Mouse (Mus musculus): ENCODE results near the gene Hic1. TPM values are rescaled to one million over a fixed set of nuclear protein-coding genes. Genes with fewer than 3 reads are reported as not detected.
"Not testable (repeated sequence)": the region's sequence is repeated elsewhere in the genome, so short reads cannot be mapped to it uniquely, and the experiment has no call there.

Gene Hic1
- total RNA-seq, 2 experiments from 2014 or later = 22.7 to 26.3 TPM

DNA sequence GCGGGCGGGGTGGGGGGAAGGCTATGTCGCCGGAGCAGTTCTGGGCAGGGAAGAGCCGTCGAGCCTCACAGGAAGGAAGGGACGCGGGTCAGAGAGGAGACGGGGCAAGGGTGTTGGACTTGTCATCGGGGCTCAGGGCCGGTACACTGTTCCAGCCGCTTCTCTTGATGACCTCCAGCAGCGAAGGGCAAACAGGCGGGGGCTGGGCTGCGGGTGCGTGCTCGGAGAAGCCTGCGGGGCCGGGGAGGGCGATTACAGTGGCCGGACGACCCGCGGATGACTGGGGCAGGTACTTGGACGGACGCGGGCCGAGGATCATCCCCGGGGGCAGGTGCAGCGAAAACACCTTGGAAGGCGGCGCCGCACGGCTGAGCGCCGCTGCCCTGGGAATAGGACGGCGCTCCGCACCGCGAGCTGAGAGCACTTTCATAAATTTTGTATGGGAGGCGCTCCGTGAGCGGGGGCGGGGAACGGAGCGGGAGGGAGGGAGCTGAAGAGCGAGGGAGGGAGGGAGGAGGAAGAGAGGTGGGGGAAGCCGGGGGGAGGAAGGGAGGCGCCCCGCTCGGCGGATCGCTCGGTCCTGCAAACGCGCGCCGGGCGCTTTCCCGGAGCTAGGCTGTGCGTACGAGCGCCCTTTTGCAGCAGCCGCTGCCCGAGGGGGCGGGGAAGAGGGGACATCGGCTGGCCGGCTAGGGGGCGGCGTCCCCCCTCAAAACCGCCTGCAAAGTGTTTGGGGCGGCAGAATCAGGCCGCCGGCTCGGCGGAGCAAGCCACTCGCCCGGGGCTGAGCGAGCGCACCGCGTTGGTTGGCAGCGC is 24.1 kb upstream of the Hic1 start, which contains the start of gene Rtn4rl1:
Gene Rtn4rl1 (plus strand): TSS at position 528 of the 816 bp plus-strand sequence.
- intact Hi-C loops (cut with DNase I) = loop anchor here (1.0 to 5.0 kb wide), 3 partner anchors 39 to 204 kb away; no protein-coding TSS in a partner anchor
- peak; percentile 80 to 83 for DNase-seq

DNA sequence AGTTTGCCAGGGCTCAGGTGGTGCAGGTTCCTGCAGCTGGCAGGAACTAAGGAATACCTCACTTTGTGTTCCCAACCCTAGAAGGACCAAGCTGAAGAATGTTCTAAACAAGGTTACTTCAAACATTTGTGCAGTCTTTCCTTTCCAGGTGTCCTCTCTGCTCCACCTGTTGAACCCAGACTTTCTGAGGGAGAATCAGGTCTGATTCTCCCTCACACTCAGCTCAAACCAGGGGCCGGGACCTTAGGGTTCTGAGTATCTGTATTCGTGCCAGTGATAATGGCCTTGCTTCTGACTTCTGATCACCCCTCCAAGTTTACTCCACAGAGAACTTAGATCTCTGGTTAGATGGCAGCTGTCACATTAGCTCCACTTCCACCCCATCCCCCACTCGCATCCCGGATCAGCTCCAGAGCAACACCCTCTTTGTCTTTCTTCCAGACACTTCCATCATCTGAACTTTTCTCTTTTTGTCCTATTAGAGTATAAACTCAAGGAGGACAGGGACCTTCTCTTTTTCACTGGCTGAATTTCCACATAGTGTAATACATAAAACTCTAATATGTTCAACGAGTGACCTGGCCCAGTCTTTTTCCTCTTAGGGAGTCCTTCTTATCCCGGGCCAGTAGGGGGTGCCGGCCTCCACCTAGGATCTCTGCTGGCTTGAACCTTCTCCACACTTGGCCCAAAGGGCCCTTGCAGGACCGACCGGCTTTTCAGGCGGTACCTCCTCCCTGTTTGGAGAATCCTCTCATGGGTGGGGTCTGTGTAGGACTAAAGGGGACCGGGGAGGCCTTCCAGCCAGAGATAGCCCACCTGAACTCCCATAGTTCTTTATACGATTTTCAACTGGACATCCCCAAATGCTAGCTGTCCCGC is 23.3 kb upstream of the Hic1 start:
- DNase-seq = peak; percentile 85 to 87
- intact Hi-C loops (cut with DNase I) = loop anchor here (1.0 to 5.0 kb wide), 3 partner anchors 40 to 205 kb away; no protein-coding TSS in a partner anchor

DNA sequence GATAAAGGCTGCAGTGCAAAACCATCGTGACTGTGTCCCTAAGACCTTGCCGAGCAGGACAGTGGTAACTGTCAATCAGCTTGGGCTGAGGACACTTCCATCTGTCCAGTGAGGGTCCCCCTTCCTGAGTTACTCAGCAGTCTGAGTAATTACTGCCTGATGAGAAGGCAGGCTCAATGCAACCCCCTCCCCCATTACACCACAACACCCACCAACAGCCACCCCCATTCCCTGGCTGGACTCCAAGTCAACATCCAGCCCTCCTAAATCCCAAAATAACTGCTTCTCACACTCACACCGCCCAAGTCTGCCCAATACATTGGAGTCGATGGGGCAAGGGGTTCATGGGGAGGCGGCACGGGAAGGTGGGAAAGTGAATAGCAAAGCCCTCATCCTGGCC is 22.5 kb upstream of the Hic1 start:
- intact Hi-C loops (cut with DNase I) = loop anchor here (2.0 to 5.0 kb wide), 2 partner anchors 41 to 205 kb away; no protein-coding TSS in a partner anchor

DNA sequence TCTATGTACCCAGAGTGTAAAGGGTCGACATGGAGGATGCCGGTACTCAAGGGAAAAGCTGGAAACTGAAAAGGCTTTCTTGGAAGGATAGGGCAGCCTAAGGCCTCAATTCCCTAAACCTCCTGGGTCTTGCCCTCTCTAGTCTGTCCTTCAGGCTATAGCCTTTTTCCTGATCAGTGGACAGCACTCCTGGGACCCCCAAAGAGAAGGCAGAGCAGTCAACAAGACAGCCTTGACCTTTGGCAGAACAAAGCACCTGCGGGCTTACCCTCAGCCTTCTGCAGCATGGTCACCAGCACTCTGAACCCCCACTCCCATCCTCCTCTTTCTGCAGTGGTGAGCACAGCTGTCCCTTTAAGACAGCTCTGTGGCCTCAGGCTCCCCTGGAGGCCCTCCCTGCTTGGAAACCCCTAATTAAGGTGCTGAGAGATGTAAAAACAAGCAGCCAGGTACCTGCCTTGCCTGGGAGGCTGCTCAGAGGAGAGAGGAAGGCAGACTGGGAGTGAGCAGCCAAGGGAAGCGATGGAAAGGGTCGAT is 21.7 kb upstream of the Hic1 start, which contains the start of gene Dph1:
Gene Dph1 (minus strand): TSS at position 337 of the 537 bp plus-strand sequence.
- intact Hi-C loops (cut with DNase I) = loop anchor here (5.0 kb wide), 1 partner anchor 206 kb away; no protein-coding TSS in a partner anchor
- DNase-seq = no peak

More for the DNA sequence above, 22.5 kb upstream of the Hic1 start:
- no peak for DNase-seq

DNA sequence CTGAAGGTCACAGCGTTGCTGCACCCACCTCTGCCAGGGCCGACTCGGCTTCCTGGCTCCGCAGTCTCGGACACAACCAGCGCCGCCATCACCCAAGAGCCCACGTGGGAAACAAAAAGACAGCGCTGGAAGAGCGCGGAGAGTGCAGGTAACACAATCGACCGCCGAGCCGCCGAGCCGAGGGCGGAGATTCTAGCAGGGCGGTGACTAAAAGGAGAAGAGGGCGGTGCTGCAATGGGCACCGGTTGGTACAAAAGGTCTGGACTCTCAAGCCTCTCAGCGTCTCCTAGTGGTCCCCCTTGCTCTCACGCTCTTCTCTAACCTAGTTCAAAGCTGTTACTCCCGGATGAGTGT is 21.0 kb upstream of the Hic1 start:
- DNase-seq = peak; percentile 80 to 81
- intact Hi-C loops (cut with DNase I) = loop anchor here (5.0 kb wide), 1 partner anchor 207 kb away; no protein-coding TSS in a partner anchor

DNA sequence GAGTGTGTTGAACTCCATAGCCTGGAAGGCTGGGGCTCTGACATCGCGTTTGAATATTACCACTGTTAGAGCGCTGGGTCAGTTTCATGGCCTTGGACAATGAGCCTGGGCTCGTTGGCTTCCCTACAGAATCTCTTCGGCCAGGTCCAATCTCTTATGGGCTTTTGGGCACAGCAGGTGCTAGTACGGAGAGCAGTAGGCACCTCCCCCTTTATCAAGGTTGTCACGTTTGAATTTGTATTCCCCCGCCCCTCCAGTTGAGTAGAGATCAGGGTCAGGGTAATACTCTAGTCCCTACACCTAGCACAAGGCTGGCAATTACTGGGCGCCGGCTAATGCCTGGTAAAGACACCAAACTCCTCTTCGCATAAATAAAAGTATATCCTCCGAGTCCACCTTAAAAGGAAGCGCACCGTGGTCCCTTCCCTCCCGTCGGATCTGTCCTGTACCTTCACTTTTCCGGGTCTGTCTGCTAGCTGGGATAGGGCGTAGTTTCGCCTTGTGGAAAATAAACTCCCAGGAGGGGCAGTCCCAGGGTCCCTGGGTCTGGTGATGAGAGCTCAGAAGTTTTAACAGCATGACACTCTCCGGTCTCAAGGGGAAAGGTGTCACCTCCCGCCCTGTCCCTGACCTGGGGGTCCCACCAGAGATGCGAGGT is 20.5 kb upstream of the Hic1 start:
- intact Hi-C loops (cut with DNase I) = loop anchor here (5.0 to 10.0 kb wide), 2 partner anchors 207 to 295 kb away; partner anchors contain the start of gene Prpf8
- no peak for DNase-seq

DNA sequence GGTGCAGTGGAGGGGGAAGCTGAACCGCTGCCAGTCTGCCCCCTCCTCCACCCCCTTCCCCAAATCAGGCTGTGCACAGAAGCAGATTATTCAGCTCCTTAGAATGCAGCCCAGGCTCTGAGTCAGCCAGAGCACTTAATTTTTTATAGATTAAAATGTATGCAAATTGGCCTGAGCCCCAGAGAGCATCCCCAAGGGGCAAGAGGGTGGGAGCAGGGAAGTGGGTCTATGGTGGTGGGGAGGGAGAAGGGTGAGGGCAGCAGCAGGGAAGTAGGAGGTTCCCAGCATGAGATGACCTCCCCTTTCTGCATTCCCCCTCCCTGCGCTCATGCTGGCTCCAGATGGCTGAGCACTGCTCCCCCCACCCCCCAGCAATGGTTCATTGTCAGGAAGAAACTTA is 15.7 kb upstream of the Hic1 start:
- intact Hi-C loops (cut with DNase I) = loop anchor here (10.0 kb wide), 1 partner anchor 300 kb away; the partner anchor contains the start of gene Prpf8
- DNase-seq = no peak

DNA sequence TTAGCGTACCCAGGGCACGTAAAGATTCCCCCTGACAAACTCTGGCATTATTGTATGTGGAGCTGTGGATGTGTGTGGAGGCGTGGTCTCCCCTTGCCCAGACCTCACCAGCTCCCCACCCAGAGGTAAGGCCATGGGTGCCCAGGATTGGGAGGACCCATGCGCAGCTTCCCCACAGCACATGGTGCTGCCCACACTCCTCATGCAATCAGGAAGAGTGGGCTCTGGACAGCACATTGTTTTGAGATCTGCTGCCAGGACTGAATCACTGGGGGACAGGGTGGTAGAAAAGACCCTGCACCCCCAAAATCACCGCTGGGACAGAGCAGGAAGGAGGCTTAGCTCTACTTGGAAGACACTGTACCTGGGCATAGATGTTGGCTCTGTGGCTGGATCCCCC is 15.3 kb upstream of the Hic1 start:
- intact Hi-C loops (cut with DNase I) = loop anchor here (10.0 kb wide), 1 partner anchor 300 kb away; the partner anchor contains the start of gene Prpf8

DNA sequence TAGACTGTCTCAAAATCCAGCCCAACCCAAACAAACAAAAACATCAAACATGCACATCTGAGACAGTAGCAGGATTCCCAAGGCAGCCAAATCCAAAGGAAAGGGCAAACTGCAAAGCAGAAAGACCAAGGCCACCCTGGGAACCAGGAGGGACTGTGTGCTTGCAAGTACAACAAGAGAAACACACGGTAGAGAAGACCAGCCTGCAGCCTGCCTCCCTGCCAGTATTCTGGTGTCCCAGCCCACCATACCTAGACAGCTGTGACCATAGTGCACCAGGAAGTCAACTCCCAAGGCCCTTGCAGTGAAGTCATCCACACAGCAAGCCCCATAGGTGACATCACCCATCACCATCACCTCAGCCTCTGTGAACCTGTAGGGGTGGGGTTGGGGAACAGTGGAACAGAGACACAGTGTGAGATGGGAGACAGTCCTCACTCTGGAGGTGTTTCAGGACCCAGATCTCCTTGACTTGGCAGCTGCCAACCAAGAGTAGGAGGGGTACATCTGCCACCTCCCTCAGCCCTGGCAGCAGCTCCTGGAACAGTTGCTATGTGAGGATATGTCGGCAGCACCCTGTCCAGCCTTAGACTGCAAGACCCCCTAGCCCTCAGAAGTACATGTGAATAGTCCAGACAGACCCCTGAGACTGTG is 14.7 kb upstream of the Hic1 start:
- intact Hi-C loops (cut with DNase I) = loop anchor here (10.0 kb wide), 1 partner anchor 301 kb away; the partner anchor contains the start of gene Prpf8
- no peak for DNase-seq

More for the DNA sequence above, 15.3 kb upstream of the Hic1 start:
- DNase-seq = no peak

DNA sequence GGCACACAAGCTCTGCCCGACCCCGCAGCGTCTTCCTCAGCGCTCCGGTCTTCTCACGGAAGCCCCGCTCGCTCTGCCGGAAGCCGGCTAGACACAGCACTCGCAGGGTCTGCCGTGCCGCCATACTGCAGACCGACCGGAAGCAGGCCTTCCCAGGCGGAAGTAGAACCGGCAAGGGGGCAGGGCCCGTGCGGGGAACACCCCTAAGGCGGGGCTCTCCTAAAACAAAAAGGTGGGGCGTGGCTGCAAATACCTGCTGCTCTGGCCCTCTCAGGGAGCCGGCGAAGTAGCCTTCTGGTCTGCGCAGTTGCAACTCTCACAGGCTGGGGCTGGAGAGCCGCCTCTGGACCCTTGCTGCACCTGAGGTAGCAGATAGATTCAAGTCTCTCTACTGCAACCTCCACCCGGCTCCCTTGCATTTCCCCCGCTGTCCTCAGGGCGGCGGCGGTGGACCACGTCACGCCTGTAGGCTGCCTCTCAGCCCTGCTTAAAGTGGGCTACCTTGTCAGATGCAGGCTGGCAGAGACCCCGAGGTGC is 9.4 kb upstream of the Hic1 start, which contains the start of gene Ovca2:
Gene Ovca2 (minus strand): TSS at position 164 of the 537 bp plus-strand sequence.
- intact Hi-C loops (cut with DNase I) = loop anchor here (1.0 to 5.0 kb wide), 2 partner anchors 113 to 229 kb away; no protein-coding TSS in a partner anchor
- DNase-seq = peak; percentile 85 to 90

DNA sequence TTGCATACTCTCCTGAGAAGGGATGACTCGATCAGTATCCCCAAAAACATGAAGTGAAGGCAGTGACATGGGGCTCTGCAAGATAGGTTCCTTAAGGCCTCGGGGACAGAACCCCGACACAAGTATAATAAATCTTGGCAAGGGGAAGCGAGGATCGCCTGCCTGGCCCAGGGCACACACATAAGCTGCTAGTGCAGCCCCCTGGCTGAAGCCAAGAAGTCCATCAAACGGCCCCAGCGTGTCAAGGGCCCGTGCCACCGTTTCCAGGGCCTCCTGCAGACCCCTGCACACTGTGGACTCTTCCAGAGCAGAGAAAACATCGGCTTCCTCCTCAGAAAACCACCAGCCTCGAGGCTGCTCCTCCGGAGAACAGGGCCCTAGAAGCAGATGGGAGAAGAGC is 8.7 kb upstream of the Hic1 start:
- intact Hi-C loops (cut with DNase I) = loop anchor here (5.0 kb wide), 1 partner anchor 229 kb away; no protein-coding TSS in a partner anchor
- no peak for DNase-seq

DNA sequence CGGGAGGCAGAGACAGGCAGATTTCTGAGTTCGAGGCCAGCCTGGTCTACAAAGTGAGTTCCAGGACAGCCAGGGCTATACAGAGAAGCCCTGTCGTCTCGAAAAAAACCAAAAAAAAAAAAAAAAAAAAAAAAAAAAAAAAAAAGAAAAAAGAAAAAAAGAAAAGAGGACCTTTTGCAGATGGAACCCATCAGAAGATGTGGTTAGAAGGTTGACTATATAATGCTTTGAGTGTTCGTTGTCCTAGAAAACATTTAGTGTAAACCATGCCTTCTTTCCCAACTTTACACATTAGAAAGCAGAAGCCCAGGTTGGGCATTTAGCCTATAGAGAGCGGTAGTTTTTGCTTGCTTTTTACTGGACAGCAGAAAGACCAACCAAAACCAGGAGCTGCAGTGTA is 5.3 kb upstream of the Hic1 start:
- intact Hi-C loops (cut with DNase I) = loop anchor here (5.0 kb wide), 1 partner anchor 352 kb away; no protein-coding TSS in a partner anchor
- DNase-seq = not testable (repeated sequence)

DNA sequence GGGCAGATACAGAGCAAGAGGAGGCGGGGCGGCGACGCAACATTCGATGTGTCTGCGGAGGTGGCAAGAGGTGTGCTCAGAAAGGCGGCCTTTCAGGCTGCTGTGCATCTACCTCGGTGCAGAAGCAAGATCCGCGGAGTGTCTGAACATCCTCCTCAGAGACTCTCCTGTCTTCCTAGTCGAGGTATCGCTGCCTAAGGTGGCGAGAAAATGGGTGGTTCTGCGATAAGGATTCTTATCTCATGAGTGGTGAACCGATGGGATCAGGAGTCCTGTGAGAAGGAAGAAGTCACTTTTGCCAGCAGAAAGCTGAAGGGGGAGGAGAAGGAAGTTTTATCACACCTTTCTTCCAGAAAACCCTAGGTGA is 4.5 kb upstream of the Hic1 start:
- no peak for DNase-seq
- intact Hi-C loops (cut with DNase I) = loop anchor here (5.0 kb wide), 1 partner anchor 351 kb away; no protein-coding TSS in a partner anchor

DNA sequence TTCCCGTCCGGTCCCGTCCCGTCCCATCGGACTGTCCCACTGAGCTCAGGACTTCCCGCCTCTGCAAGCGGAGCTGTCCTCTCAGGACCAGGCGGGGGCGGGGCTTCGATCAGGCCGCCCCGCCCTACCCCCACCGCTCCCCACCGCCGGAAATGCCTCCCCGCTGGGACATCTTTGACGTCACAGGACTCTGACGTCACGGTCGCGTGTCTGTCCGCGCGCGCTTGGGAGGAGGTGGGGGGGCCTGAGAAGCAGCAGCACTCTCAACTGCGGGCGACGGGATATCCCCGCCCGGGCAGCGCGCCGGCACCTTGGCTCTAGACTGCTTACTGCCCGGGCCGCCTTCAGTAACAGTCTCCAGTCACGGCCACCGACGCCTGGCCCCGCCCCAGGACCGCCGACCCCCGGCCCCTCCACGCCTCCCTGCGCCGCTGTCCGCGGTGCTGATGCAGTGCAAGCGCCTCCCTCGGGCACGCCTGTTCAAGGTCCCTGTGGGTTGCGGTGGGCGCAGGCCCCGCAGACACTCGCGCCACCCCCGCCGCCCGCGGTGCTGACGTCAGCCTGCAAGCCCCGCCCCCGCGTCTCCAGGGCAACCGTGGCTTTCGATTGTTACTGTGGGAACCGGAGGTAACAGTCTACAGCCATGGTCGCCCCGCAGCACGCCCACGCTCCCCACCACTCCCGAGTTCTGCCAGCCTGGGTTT is 3.9 kb upstream of the Hic1 start:
- DNase-seq = peak; percentile 85 to 91
- intact Hi-C loops (cut with DNase I) = loop anchor here (5.0 kb wide), 1 partner anchor 351 kb away; no protein-coding TSS in a partner anchor

DNA sequence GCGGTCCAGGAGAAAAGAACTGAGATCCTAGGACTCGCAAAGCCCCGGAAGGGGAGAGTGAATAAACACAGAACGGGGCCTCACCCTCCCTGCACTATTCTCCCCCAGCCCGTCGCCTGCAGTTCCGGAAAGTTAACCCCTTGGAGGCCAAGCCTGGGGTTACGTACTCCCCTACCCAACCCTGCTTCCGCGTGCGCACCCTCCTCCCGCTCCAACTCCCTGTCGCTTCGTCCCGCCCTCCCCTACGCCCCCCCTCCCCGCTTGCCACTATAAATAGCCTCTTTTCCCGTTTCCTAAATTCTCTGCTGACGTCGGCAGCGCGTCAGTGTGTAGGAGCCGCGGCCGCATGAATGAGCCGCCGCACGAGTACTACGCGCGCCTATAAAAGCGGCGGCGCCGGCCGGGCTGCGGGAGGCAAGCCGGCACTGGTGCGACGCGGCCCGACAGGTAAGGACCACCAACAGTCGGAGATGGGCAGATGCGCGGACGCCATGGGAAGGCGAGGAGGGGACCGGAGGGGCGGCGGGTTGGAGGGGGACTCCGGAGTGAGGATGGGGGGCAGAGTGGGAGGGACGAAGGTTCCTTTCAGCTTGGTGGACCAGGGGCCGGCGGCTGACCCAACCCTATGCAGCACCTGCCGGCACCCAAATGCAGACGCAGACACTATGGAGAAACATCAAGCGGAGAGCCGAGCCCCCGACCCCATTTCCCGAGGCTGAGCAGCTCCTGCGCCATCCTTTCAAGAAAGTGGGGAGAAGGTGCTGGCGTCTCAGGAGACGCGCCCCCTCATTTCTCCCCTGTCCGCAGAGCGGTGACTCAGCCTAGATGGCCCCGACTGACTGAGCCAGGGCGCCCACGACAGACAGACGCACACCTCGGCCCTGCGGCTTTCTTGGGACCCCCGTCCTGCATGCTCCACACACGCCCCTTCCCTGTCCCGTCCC is 3.1 kb upstream of the Hic1 start:
- no peak for DNase-seq
- intact Hi-C loops (cut with DNase I) = loop anchor here (5.0 kb wide), 1 partner anchor 350 kb away; no protein-coding TSS in a partner anchor

DNA sequence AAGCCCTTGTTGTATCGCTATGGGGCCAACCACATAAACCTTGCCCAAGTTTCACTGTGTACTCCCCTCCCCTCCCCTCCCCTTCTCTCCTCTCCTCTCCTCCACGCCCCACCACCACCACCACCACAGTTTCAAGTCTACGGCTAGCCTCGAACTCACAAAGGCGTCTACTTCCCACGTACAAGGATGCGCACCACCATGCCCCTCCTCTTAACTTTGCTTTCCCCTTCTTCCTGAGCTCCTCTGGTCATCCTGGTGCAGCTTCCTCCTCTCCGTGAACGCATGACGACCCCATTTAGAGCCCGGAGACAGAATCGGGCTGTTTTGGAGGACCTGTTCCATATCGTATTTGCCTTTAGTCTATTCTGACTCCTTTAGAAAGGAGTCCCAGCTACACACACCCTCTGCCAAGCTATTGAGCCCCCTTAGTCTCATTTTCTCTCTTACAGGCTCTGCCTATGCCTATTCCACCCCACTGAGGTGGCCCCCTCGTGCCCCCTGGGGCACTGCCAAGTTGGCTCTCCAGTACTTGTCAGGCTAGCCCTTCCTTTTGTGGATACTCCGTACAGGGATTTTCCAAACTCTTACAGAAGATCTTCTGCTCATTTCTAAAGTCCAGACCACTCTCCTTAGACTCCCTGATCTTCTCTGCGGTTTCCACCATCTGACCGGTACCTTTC is 2.0 kb upstream of the Hic1 start:
- intact Hi-C loops (cut with DNase I) = loop anchor here (5.0 kb wide), 1 partner anchor 349 kb away; no protein-coding TSS in a partner anchor
- DNase-seq = no peak
